Mouse (Mus musculus) lung, embryonic 14.5 days (tissue): Measurements from ENCODE around the gene Nosip. TPM values are rescaled to one million over a fixed set of nuclear protein-coding genes. Genes with fewer than 3 reads are reported as not detected.

Experiments
- ATAC-seq: fragments of 200-750 bp; cut with Nextera tagmentation; 2 replicates; pipeline ENCODE4 v1.8.0; 2017; ENCODE audit warnings: mild to moderate bottlenecking, moderate TSS enrichment, moderate library complexity; ENCODE audit not compliant: insufficient read depth
- DNase-seq: peaks from one replicate; pipeline ENCODE4 v3.0.0-alpha.2; 2015
- H3K27ac ChIP-seq: fragments of 300-500 bp; sonication (generic); 2 replicates; pipeline ENCODE4 v1.5.1; 2014; ENCODE audit warnings: low read depth, mild to moderate bottlenecking, moderate library complexity
- H3K27me3 ChIP-seq: fragments of 300-500 bp; sonication (generic); 2 replicates; pipeline ENCODE4 v1.6.1; 2014; ENCODE audit warnings: low read length, control low read depth; ENCODE audit not compliant: insufficient read depth
- H3K36me3 ChIP-seq: fragments of 300-500 bp; sonication (generic); 2 replicates; pipeline ENCODE4 v1.6.1; 2014; ENCODE audit warnings: control low read depth; ENCODE audit not compliant: insufficient read depth
- H3K4me1 ChIP-seq: fragments of 300-500 bp; sonication (generic); 2 replicates; pipeline ENCODE4 v1.6.1; 2014; ENCODE audit warnings: antibody characterized with exemption, control low read depth; ENCODE audit not compliant: insufficient read depth
- H3K4me2 ChIP-seq: fragments of 300-500 bp; sonication (generic); 2 replicates; pipeline ENCODE4 v1.6.1; 2014; ENCODE audit warnings: mild to moderate bottlenecking
- H3K4me3 ChIP-seq: fragments of 300-500 bp; sonication (generic); 2 replicates; pipeline ENCODE4 v1.5.1; 2014; ENCODE audit warnings: low read depth, low read length
- H3K9ac ChIP-seq: fragments of 300-500 bp; sonication (generic); 2 replicates; pipeline ENCODE4 v1.6.1; 2014
- H3K9me3 ChIP-seq: fragments of 300-500 bp; sonication (generic); 2 replicates; pipeline ENCODE4 v1.6.1; 2016; ENCODE audit warnings: low read depth, low read length, control low read depth
- CTCF ChIP-seq: IDR thresholded peaks from 2 replicates; pipeline ENCODE4 v1.5.1; 2016; ENCODE audit warnings: antibody characterized with exemption, low read depth
- WGBS: fragments of 180-500 bp; shearing (Covaris S2); extraction: QIAGEN DNeasy Blood & Tissue Kit; methylation state at CpG from one replicate; pipeline ENCODE4 v1.1.7; 2014; 5-methylcytosine and 5-hydroxymethylcytosine counted together
- polyA plus RNA-seq: library from polyadenylated mRNA; unstranded; fragments of >200 nt; fragmentation: Nextera tagmentation; extraction: Ambion mirVana; gene quantifications from 2 replicates; pipeline ENCODE4 v1.2.1, GENCODE M21; 2014

Gene Nosip
- polyA plus RNA-seq, 1 experiment from 2014 or later: 68.6 TPM

- TF ChIP-seq CTCF: no peak
- DNase-seq (no peak), ATAC-seq (no peak)
- peak within 1 kb of the TSS; percentile 99 for H3K27ac ChIP-seq
- peak within 1 kb of the TSS; percentile 88 for H3K4me2 ChIP-seq
- 0 out of 2 replicates have a peak, but pooled peaks cover 3% of the 10 kb centered on the region for H3K4me1 ChIP-seq
- peak within 1 kb of the TSS; percentile 88 for H3K9ac ChIP-seq
- peak within 1 kb of the TSS; percentile 90 for H3K4me3 ChIP-seq
- H3K27me3 ChIP-seq: no peaks in the 10 kb centered on the region
- peaks cover 29% of the 10 kb centered on the region for H3K36me3 ChIP-seq
- 3% methylated on average over 6 of the region's 18 CpGs for whole genome bisulfite sequencing
- H3K9me3 ChIP-seq: no peaks in the 10 kb centered on the region
Measured at GRCm38 (mm10) chr7:45052862-45053116, 9.4 kb upstream of the Nosip start, which contains the start of gene Prr12. Prr12 (minus strand) TSS chr7:45052881.

GRCm38 (mm10) chr7:45053117-45053930, 8.9 kb upstream of the Nosip start:
- peak; percentile 87 for DNase-seq
- Histone ChIP-seq H3K36me3 (peaks cover 23% of the 10 kb centered on the region), H3K27ac (peak overlapping the region; percentile 99), H3K9ac (peak overlapping the region; percentile 88), H3K4me2 (peak overlapping the region; percentile 88), H3K27me3 (no peaks in the 10 kb centered on the region), H3K9me3 (no peaks in the 10 kb centered on the region), H3K4me1 (0 out of 2 replicates have a peak, but pooled peaks cover 3% of the 10 kb centered on the region), H3K4me3 (peak overlapping the region; percentile 90)
- TF ChIP-seq CTCF: no peak
- peak; percentile 48 for ATAC-seq
- WGBS: under 1% methylated on average over 37 of the region's 59 CpGs

DNA sequence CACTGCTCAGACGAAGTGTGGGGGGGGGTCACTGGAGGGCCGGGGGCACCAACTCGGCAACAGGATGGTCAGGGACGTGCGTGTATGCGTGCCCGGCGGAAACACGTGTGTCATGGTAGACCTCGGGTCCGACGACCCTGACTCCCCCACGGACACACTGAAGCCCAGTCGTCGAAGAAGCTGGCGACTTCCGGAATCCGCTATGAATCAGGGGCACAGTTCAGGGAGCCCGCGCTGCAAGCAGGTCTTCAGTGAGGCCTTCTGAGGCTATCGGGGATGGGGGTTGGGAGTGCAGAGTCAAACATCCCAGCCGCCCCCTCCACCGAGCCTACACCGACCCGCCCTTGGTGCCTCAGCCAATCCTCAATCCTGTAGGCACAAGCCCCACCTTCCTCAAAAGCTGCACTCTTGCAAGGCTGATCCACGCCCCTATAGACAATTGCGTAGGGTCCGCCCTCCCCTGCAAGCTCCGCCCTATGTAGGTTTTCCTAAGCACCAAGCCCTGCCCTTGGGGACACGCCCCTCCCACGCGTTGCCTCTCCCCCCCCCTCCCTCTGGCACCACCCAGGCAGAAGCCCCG, 8.2 kb upstream of the Nosip start:
- no peak for TF ChIP-seq CTCF
- under 1% methylated on average over 33 of the region's 33 CpGs for WGBS
- Histone ChIP-seq H3K9ac (peak overlapping the region; percentile 88), H3K4me1 (0 out of 2 replicates have a peak, but pooled peaks cover 3% of the 10 kb centered on the region), H3K9me3 (no peaks in the 10 kb centered on the region), H3K36me3 (peaks cover 16% of the 10 kb centered on the region), H3K4me2 (peak overlapping the region; percentile 88), H3K27ac (peak overlapping the region; percentile 99), H3K27me3 (no peaks in the 10 kb centered on the region), H3K4me3 (peak overlapping the region; percentile 90)
- peak; percentile 98 for DNase-seq
- ATAC-seq: peak; percentile 95

DNA sequence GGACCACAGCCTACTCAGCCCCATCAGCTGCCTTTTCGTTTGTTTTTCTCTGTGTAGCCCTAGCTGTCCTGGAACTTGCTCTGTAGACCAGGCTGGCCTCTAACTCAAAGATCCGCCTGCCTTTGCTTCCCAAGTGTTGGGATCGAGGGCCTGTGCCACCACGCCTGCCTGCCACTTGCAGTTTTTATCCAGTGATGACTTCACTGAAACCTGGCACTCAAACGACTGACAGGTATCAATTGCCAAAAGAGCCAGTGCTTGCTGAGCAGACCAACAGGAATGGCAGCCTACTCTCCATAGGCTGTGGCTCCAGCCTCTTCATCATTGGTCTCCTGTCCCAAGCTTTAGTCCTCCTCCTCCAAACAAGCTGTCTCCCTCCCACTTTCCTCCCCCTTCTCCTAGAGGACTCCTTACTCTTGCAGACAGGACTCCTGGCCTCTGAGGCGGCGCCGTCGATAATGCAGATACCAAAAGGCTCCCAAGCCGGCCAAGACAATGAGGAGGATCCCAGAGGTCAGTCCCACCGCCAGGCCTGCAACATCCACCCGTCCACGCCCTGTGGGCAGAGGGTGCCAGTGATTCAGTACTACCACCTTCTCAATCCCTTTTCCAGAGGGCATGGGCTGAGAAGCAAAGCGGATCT, 5.8 kb upstream of the Nosip start:
- no peak for DNase-seq
- Histone ChIP-seq H3K4me3 (no peak overlapping the region), H3K4me2 (no peak overlapping the region), H3K27me3 (no peaks in the 10 kb centered on the region), H3K9me3 (no peaks in the 10 kb centered on the region), H3K4me1 (peaks cover 2% of the 10 kb centered on the region), H3K36me3 (no peaks in the 10 kb centered on the region), H3K9ac (no peak overlapping the region), H3K27ac (no peak overlapping the region)
- ATAC-seq: no peak
- WGBS: 52% methylated on average over 14 of the region's 14 CpGs
- TF ChIP-seq CTCF: no peak

GRCm38 (mm10) chr7:45056972-45057348, 5.3 kb upstream of the Nosip start:
- no peaks in the 10 kb centered on the region for H3K36me3 ChIP-seq
- H3K9me3 ChIP-seq: no peaks in the 10 kb centered on the region
- H3K4me2 ChIP-seq: no peak overlapping the region
- TF ChIP-seq CTCF: no peak
- peaks cover 6% of the 10 kb centered on the region for H3K4me1 ChIP-seq
- H3K27me3 ChIP-seq: no peaks in the 10 kb centered on the region
- DNase-seq (no peak), ATAC-seq (no peak)
- H3K27ac ChIP-seq: no peak overlapping the region
- H3K9ac ChIP-seq: no peak overlapping the region
- no peak overlapping the region for H3K4me3 ChIP-seq

- WGBS: 75% methylated on average over 10 of the region's 10 CpGs
- H3K36me3 ChIP-seq: no peaks in the 10 kb centered on the region
- no peak overlapping the region for H3K27ac ChIP-seq
- peaks cover 6% of the 10 kb centered on the region for H3K4me1 ChIP-seq
- no peak overlapping the region for H3K4me2 ChIP-seq
- no peaks in the 10 kb centered on the region for H3K27me3 ChIP-seq
- DNase-seq: peak; percentile 23
- no peak overlapping the region for H3K4me3 ChIP-seq
- no peaks in the 10 kb centered on the region for H3K9me3 ChIP-seq
- TF ChIP-seq CTCF: no peak
- no peak for ATAC-seq
- H3K9ac ChIP-seq: no peak overlapping the region
Measured at GRCm38 (mm10) chr7:45058607-45059571, 3.3 kb upstream of the Nosip start.
